In the genomic region with DNA sequence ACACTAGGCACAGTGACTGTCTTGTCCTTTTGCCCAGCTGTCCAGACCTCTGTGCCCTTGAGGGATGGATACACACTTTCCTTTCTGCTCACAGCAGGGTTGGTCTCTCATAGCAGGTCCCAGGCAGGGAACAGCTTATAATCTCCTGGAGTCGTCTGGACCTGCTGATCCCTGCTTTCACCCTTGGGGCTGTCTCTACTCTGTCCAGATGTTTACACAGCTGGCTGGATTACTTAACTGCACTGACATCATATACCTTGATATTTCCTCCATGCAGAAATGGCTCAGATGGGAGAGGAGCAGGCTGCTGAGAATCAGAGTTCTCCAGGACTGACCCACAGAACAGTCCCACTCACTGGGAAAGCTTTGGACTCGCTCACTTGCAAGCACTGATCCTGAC, we compare ENCODE assay signal across 16 mouse cellular contexts.
A peak's percentile ranks its signal among the peaks of the same experiment; 100 is the strongest.
DNase-seq lines count a peak whose midpoint lies in the region; ATAC-seq and TF ChIP-seq lines count a peak whose summit lies in the region.
"Had no signal": no experiment of that assay in that cellular context is flagged by ENCODE, and none has a peak within 500 bp of the region (broad histone marks: within the 10 kb centered on the region; RNA-seq: fewer than 3 reads in every experiment).

No protein-coding gene starts in this region.

- ATAC-seq in heart, embryonic 15.5 days (replicated peaks; ENCODE audit: insufficient number of reproducible peaks, insufficient read depth, low FRiP score, low read depth): 0 out of 2 replicates have a peak, but pooled peaks have one; percentile 12
- ATAC-seq in monocyte, adult 5-6 weeks (replicated peaks; ENCODE audit: insufficient number of reproducible peaks, low FRiP score, low TSS enrichment, poor library complexity, severe bottlenecking): no peak
- no peak for ATAC-seq in midbrain, postnatal 0 days (ENCODE audit: low FRiP score)
- ATAC-seq: midbrain, embryonic 13.5 days had no signal

- H3K36me3 ChIP-seq in heart, embryonic 15.5 days: no peaks in the 10 kb centered on the region
- H3K36me3 ChIP-seq in midbrain, postnatal 0 days (ENCODE audit: insufficient read depth, low read length): no peaks in the 10 kb centered on the region
- H3K36me3 ChIP-seq: hindbrain, embryonic 15.5 days; midbrain, embryonic 13.5 days had no signal

- DNase-seq in heart, adult 8-10 months (ENCODE audit: low spot score): peak; percentile 45
- DNase-seq in heart, postnatal 14 days: no peak
- peak; percentile 44 for DNase-seq in embryo, embryonic 11 days
- DNase-seq in mesoderm, embryonic 11.5 days (ENCODE audit: low read depth, low spot score): peak; percentile 38
- no peak for DNase-seq in midbrain, postnatal 0 days (ENCODE audit: low spot score)
- no peak for DNase-seq in layer of hippocampus, adult 9-11 months
- DNase-seq: adrenal gland, postnatal 36 days; cerebellum, adult 2 months; left cerebral cortex, postnatal 4 days; right cerebral cortex, postnatal 4 days; thymus, adult 18-20 months had no signal

- H3K4me1 ChIP-seq in heart, embryonic 15.5 days (replicated peaks): no peaks in the 10 kb centered on the region
- no peaks in the 10 kb centered on the region for H3K4me1 ChIP-seq in midbrain, postnatal 0 days (ENCODE audit: insufficient read depth, low read length)

- no peak overlapping the region for H3K4me3 ChIP-seq in heart, embryonic 15.5 days
- H3K4me3 ChIP-seq in midbrain, postnatal 0 days (ENCODE audit: low read depth, low read length): no peak overlapping the region
- H3K4me3 ChIP-seq: hindbrain, embryonic 15.5 days; midbrain, embryonic 13.5 days had no signal

- TF ChIP-seq CTCF in midbrain, postnatal 0 days (IDR thresholded peaks at IDR 0.05): no peak

- H3K9ac ChIP-seq in heart, embryonic 15.5 days: no peak overlapping the region
- H3K9ac ChIP-seq in midbrain, postnatal 0 days (replicated peaks; ENCODE audit: low read length, poor library complexity, severe bottlenecking): no peak overlapping the region
- H3K9ac ChIP-seq: hindbrain, embryonic 15.5 days; midbrain, embryonic 13.5 days had no signal

- 52% methylated on average over 2 of the region's 2 CpGs for WGBS in heart, embryonic 15.5 days
- WGBS in midbrain, postnatal 0 days: 64% methylated on average over 2 of the region's 2 CpGs

- intact Hi-C loops in heart, postnatal 14 days (cut with DNase I): no loop called here

- H3K4me2 ChIP-seq in heart, embryonic 15.5 days: no peak overlapping the region
- H3K4me2 ChIP-seq in midbrain, postnatal 0 days (ENCODE audit: low read depth, low read length, poor library complexity, severe bottlenecking): no peak overlapping the region
- H3K4me2 ChIP-seq: hindbrain, embryonic 15.5 days; midbrain, embryonic 13.5 days had no signal

- H3K27ac ChIP-seq in heart, embryonic 15.5 days: no peak overlapping the region
- no peak overlapping the region for H3K27ac ChIP-seq in midbrain, postnatal 0 days (ENCODE audit: low read depth, low read length)
- H3K27ac ChIP-seq: hindbrain, embryonic 15.5 days; midbrain, embryonic 13.5 days had no signal

- no peaks in the 10 kb centered on the region for H3K9me3 ChIP-seq in heart, embryonic 15.5 days (replicated peaks)
- no peaks in the 10 kb centered on the region for H3K9me3 ChIP-seq in midbrain, postnatal 0 days (ENCODE audit: low read length)
- H3K9me3 ChIP-seq: hindbrain, embryonic 15.5 days; midbrain, embryonic 13.5 days had no signal

- no peaks in the 10 kb centered on the region for H3K27me3 ChIP-seq in heart, embryonic 15.5 days
- H3K27me3 ChIP-seq in midbrain, postnatal 0 days (ENCODE audit: insufficient read depth, low read length): no peaks in the 10 kb centered on the region
- H3K27me3 ChIP-seq: CH12.LX; hindbrain, embryonic 15.5 days; midbrain, embryonic 13.5 days had no signal

Comparison
In these comparisons a context has a peak if more than half of its experiments do, and no peak if none do; other contexts are left out.
1. DNase-seq: peak in heart, adult 8-10 months (single experiment), embryo, embryonic 11 days (single experiment) and mesoderm, embryonic 11.5 days (single experiment); none in heart, postnatal 14 days (0 of 2), midbrain, postnatal 0 days (single experiment) and layer of hippocampus, adult 9-11 months (single experiment).